In the genomic region with DNA sequence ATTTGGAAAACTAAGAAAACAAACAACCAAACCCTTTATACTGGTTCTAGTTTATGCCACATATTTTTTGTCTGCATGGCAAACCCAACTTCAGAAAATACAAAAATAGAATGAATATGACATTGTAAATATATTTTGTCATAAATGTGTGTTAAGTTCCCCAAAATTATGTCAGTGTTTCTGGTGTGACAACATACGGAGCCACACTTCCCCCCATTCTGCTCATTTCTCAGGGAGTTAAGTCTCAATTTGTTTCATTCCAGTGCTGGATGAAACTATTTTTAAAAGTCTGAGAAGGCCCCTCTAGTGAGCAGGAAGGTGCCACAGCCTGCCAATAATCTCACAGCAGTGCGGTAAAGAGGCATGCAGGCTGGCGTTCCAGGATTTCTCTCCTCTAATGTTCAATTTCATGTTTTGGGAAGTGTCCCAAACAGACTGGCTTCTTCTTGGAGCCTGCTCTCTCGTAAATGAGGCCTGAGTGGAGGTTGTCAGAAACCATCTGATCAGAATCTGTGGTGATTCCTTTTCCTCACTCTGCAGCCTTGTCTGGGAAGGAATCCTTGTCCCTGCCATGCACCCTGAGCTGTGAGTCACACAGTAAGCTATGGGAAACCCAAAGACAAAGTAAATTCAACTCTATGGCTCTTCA, we compare ENCODE assay signal across 25 mouse cellular contexts. TPM values are rescaled to one million over a fixed set of nuclear protein-coding genes. Genes with fewer than 3 reads are reported as not detected.
A peak's percentile ranks its signal among the peaks of the same experiment; 100 is the strongest.
DNase-seq lines count a peak whose midpoint lies in the region; ATAC-seq and TF ChIP-seq lines count a peak whose summit lies in the region.
"Had no signal": no experiment of that assay in that cellular context is flagged by ENCODE, and none has a peak within 500 bp of the region (broad histone marks: within the 10 kb centered on the region; RNA-seq: fewer than 3 reads in every experiment).

No protein-coding gene starts in this region.

- peak; percentile 85 for ATAC-seq in forebrain, embryonic 16.5 days
- ATAC-seq in forebrain, embryonic 12.5 days (ENCODE audit: low FRiP score): no peak
- no peak for ATAC-seq in limb, embryonic 15.5 days (ENCODE audit: insufficient number of reproducible peaks, low FRiP score, low TSS enrichment, low read depth)
- ATAC-seq: liver, embryonic 12.5 days had no signal

- no peak overlapping the region for H3K4me3 ChIP-seq in forebrain, embryonic 16.5 days (replicated peaks; ENCODE audit: low read length)
- no peak overlapping the region for H3K4me3 ChIP-seq in forebrain, embryonic 12.5 days (replicated peaks)
- no peak overlapping the region for H3K4me3 ChIP-seq in limb, embryonic 15.5 days
- H3K4me3 ChIP-seq: heart, embryonic 12.5 days; hindbrain, embryonic 13.5 days; layer of hippocampus, adult 2 months; liver, embryonic 12.5 days; midbrain, embryonic 12.5 days; stomach, embryonic 15.5 days had no signal

- H3K36me3 ChIP-seq in forebrain, embryonic 16.5 days (ENCODE audit: control insufficient read depth, insufficient read depth): no peaks in the 10 kb centered on the region
- no peaks in the 10 kb centered on the region for H3K36me3 ChIP-seq in forebrain, embryonic 12.5 days (replicated peaks)
- no peaks in the 10 kb centered on the region for H3K36me3 ChIP-seq in limb, embryonic 15.5 days
- H3K36me3 ChIP-seq: heart, embryonic 12.5 days; hindbrain, embryonic 13.5 days; liver, embryonic 12.5 days; midbrain, embryonic 12.5 days; stomach, embryonic 15.5 days had no signal

- no peaks in the 10 kb centered on the region for H3K9me3 ChIP-seq in forebrain, embryonic 16.5 days (ENCODE audit: control insufficient read depth, low read length)
- no peaks in the 10 kb centered on the region for H3K9me3 ChIP-seq in forebrain, embryonic 12.5 days
- H3K9me3 ChIP-seq in limb, embryonic 15.5 days: no peaks in the 10 kb centered on the region
- H3K9me3 ChIP-seq: heart, embryonic 12.5 days; hindbrain, embryonic 13.5 days; liver, embryonic 12.5 days; midbrain, embryonic 12.5 days; stomach, embryonic 15.5 days had no signal

- TF ChIP-seq POLR2A in brain, embryonic 14.5 days (IDR thresholded peaks at IDR 0.05; ENCODE audit: borderline replicate concordance, extremely low read depth, insufficient read depth, insufficient read length, poor library complexity, severe bottlenecking): no peak

- WGBS in forebrain, embryonic 16.5 days: 69% methylated on average over 4 of the region's 4 CpGs
- 83% methylated on average over 4 of the region's 4 CpGs for WGBS in forebrain, embryonic 12.5 days
- 39% methylated on average over 4 of the region's 4 CpGs for WGBS in limb, embryonic 15.5 days

- no peak for TF ChIP-seq CTCF in brain, embryonic 14.5 days (IDR thresholded peaks at IDR 0.05; ENCODE audit: borderline replicate concordance, extremely low read depth, insufficient read depth, insufficient read length)

- H3K4me1 ChIP-seq in forebrain, embryonic 16.5 days (replicated peaks; ENCODE audit: control insufficient read depth, insufficient read depth, low read length): no peaks in the 10 kb centered on the region
- no peaks in the 10 kb centered on the region for H3K4me1 ChIP-seq in forebrain, embryonic 12.5 days
- H3K4me1 ChIP-seq in limb, embryonic 15.5 days: no peaks in the 10 kb centered on the region
- H3K4me1 ChIP-seq: heart, embryonic 12.5 days; hindbrain, embryonic 13.5 days; liver, embryonic 12.5 days; midbrain, embryonic 12.5 days; stomach, embryonic 15.5 days had no signal

- H3K4me2 ChIP-seq in forebrain, embryonic 16.5 days (ENCODE audit: low read length): no peak overlapping the region
- no peak overlapping the region for H3K4me2 ChIP-seq in forebrain, embryonic 12.5 days
- H3K4me2 ChIP-seq in limb, embryonic 15.5 days: no peak overlapping the region
- H3K4me2 ChIP-seq: heart, embryonic 12.5 days; hindbrain, embryonic 13.5 days; liver, embryonic 12.5 days; midbrain, embryonic 12.5 days; stomach, embryonic 15.5 days had no signal

- peak; percentile 37 for DNase-seq in NIH3T3 (ENCODE audit: low read depth)
- peak; percentile 14 for DNase-seq in brain, embryonic 14.5 days (ENCODE audit: low read depth)
- no peak for DNase-seq in urinary bladder, adult 2 months (ENCODE audit: low spot score)
- DNase-seq in heart, postnatal 25 days (ENCODE audit: low spot score): no peak
- DNase-seq: adrenal gland, postnatal 14 days; cerebellum, adult 11-12 months; cerebellum, postnatal 36 days; gastrocnemius, postnatal 10 days; heart, adult 11 months; heart, postnatal 10 days; kidney, adult 2 months; lung, adult 18-20 months; lung, postnatal 10 days; thymus, postnatal 36 days had no signal

- H3K27ac ChIP-seq in forebrain, embryonic 16.5 days (ENCODE audit: low read length): no peak overlapping the region
- H3K27ac ChIP-seq in forebrain, embryonic 12.5 days: no peak overlapping the region
- H3K27ac ChIP-seq in limb, embryonic 15.5 days: 0 out of 2 replicates have a peak overlapping the region, but pooled peaks have one; percentile 0
- H3K27ac ChIP-seq: hindbrain, embryonic 13.5 days; kidney, postnatal 0 days; layer of hippocampus, adult 2 months; liver, embryonic 12.5 days; midbrain, embryonic 12.5 days; stomach, embryonic 15.5 days had no signal

- intact Hi-C loops in heart, postnatal 25 days (cut with DNase I): no loop called here

- H3K27me3 ChIP-seq in forebrain, embryonic 16.5 days (replicated peaks; ENCODE audit: control insufficient read depth, insufficient read depth, low read length): no peaks in the 10 kb centered on the region
- H3K27me3 ChIP-seq in forebrain, embryonic 12.5 days: no peaks in the 10 kb centered on the region
- no peaks in the 10 kb centered on the region for H3K27me3 ChIP-seq in limb, embryonic 15.5 days
- H3K27me3 ChIP-seq: heart, embryonic 12.5 days; hindbrain, embryonic 13.5 days; liver, embryonic 12.5 days; midbrain, embryonic 12.5 days; stomach, embryonic 15.5 days had no signal

- no peak overlapping the region for H3K9ac ChIP-seq in forebrain, embryonic 16.5 days (replicated peaks; ENCODE audit: low read depth, low read length)
- H3K9ac ChIP-seq in forebrain, embryonic 12.5 days: no peak overlapping the region
- no peak overlapping the region for H3K9ac ChIP-seq in limb, embryonic 15.5 days
- H3K9ac ChIP-seq: heart, embryonic 12.5 days; hindbrain, embryonic 13.5 days; liver, embryonic 12.5 days; midbrain, embryonic 12.5 days; stomach, embryonic 15.5 days had no signal

RNA-seq across cellular contexts. Expression of a gene that starts 46.5 kb away (rescaled TPM):
- 0.84 and 1.4 TPM in 2 replicates for polyA plus RNA-seq in forebrain, embryonic 16.5 days (2015; fragmentation: Nextera tagmentation; extraction: Ambion mirVana)
- polyA plus RNA-seq in forebrain, embryonic 12.5 days (2016; fragmentation: Nextera tagmentation; extraction: Ambion mirVana): 0.49 and 0.70 TPM in 2 replicates
- polyA plus RNA-seq in brain, embryonic 14.5 days (2012; rRNA removed): 0.19 and 0.28 TPM in 2 replicates
- 3.5 and 4.5 TPM in 2 replicates for polyA plus RNA-seq in limb, embryonic 15.5 days (2015; fragmentation: Nextera tagmentation; extraction: Ambion mirVana)
- polyA plus RNA-seq in urinary bladder, adult 2 months (2012; rRNA removed): 5.4 and 6.4 TPM in 2 replicates
- 1 to 10 TPM in 1 of 2 experiments, under 1 TPM in 1; 0.68 to 1.0 TPM for total RNA-seq in heart, postnatal 25 days (2021)
- total RNA-seq: MEL had no signal

Comparison
In these comparisons a context has a peak if more than half of its experiments do, and no peak if none do; other contexts are left out.
1. DNase-seq: peak in NIH3T3 (single experiment) and brain, embryonic 14.5 days (single experiment); none in urinary bladder, adult 2 months (single experiment) and heart, postnatal 25 days (single experiment).